Mouse (Mus musculus) thymus, adult 18-20 months (tissue): Measurements from ENCODE around the gene Gm2056.
"Not testable (repeated sequence)": the region's sequence is repeated elsewhere in the genome, so short reads cannot be mapped to it uniquely, and the experiment has no call there.

Source experiments
- DNase-seq, 2 experiments: peaks; one replicate each; pipeline ENCODE4 v3.0.0; 2022; ENCODE audit warnings: mixed read lengths in 2 of 2

Gene Gm2056

GRCm38 (mm10) chr12:88026704-88027103 lies at the start of gene Gm2056:
Gene Gm2056, plus strand, starts transcription at chr12:88027004.
- not testable (repeated sequence) for DNase-seq

GRCm38 (mm10) chr12:87984000-87984399 lies 42.8 kb upstream of the Gm2056 start:
- DNase-seq, result not testable (repeated sequence)

GRCm38 (mm10) chr12:88004118-88004517 lies 22.7 kb upstream of the Gm2056 start:
- DNase-seq, result not testable (repeated sequence)

GRCm38 (mm10) chr12:88011548-88011947 lies 15.3 kb upstream of the Gm2056 start, which contains the start of gene Gm2075:
Gene Gm2075, plus strand, starts transcription at chr12:88011848.
- DNase-seq, result not testable (repeated sequence)

- not testable (repeated sequence) for DNase-seq
These were observed 8.1 kb upstream of the Gm2056 start, which contains the start of gene Gm6803 for GRCm38 (mm10) chr12:88018671-88019070. Gene Gm6803, minus strand, starts transcription at chr12:88018771.

- not testable (repeated sequence) for DNase-seq
These were observed 5.4 kb downstream of the Gm2056 start for GRCm38 (mm10) chr12:88032250-88032649.

GRCm38 (mm10) chr12:88039062-88039461 lies 12.3 kb downstream of the Gm2056 start:
- DNase-seq, result not testable (repeated sequence)

- DNase-seq, result not testable (repeated sequence)
These were observed 12.9 kb downstream of the Gm2056 start for GRCm38 (mm10) chr12:88039703-88040102.

- not testable (repeated sequence) for DNase-seq
These were observed 18.4 kb downstream of the Gm2056 start for GRCm38 (mm10) chr12:88045226-88045625.
